Comparison of ENCODE assay signal across 8 mouse cellular contexts in genomic region chr13:43525363-43526134, GRCm38 (mm10). TPM values are rescaled to one million over a fixed set of nuclear protein-coding genes. Genes with fewer than 3 reads are reported as not detected.
DNase-seq lines count a peak whose midpoint lies in the region; ATAC-seq and TF ChIP-seq lines count a peak whose summit lies in the region.

No protein-coding gene starts in this region.

- H3K79me2 ChIP-seq in myocyte (ENCODE audit: control insufficient read depth, insufficient read depth), result no peaks in the 10 kb centered on the region

- ATAC-seq in CD4-positive, CD25-positive, alpha-beta regulatory T cell, adult 4 months, result no peak
- ATAC-seq in activated CD4-positive, CD25-positive, alpha-beta regulatory T cell, adult 4 months, result no peak

- TF ChIP-seq POLR2A in myocyte (IDR thresholded peaks at IDR 0.05; ENCODE audit: insufficient read length, low read depth), result no peak

- no peaks in the 10 kb centered on the region for H3K27me3 ChIP-seq in myocyte (ENCODE audit: control insufficient read depth, insufficient read depth, insufficient read length)

- peak overlapping the region; percentile 82 for H3K4me2 ChIP-seq in myocyte (ENCODE audit: low read depth)

- no peaks in the 10 kb centered on the region for H3K36me3 ChIP-seq in myocyte (ENCODE audit: control insufficient read depth, insufficient read depth)

- peak; percentile 37 for DNase-seq in CD4-positive, CD25-positive, alpha-beta regulatory T cell, adult 2 months (ENCODE audit: low read depth, low spot score)
- DNase-seq in urinary bladder, postnatal 14 days (ENCODE audit: low spot score), result peak; percentile 20
- DNase-seq in urinary bladder, adult 2 months (ENCODE audit: low spot score), result no peak
- DNase-seq in left cerebral cortex, adult 9 months (ENCODE audit: low spot score in 2 of 2), result peak; percentile 68 to 78
- no peak for DNase-seq in gastrocnemius, postnatal 36 days

- no peak overlapping the region for H3K4me3 ChIP-seq in myocyte

- intact Hi-C loops in gastrocnemius, postnatal 36 days (cut with DNase I), result no loop called here

- no peak overlapping the region for H3ac ChIP-seq in myocyte (ENCODE audit: control insufficient read depth, insufficient read length)

TF ChIP-seq in myocyte, 11 proteins besides CTCF, POLR2A, EP300 and RAD21:
- TF ChIP-seq SRF (IDR thresholded peaks at IDR 0.05; ENCODE audit: control insufficient read depth, insufficient read length, low read depth) (no peak), MYOD1 (IDR thresholded peaks at IDR 0.05; ENCODE audit: control insufficient read depth in 1 of 3, insufficient read length in 2 of 3, low read depth in 2 of 3) (peak; percentile 51 to 70 (median 66)), TCF12 (IDR thresholded peaks at IDR 0.05; ENCODE audit: insufficient read depth, poor library complexity, severe bottlenecking) (peak; percentile 53), MYOG (IDR thresholded peaks at IDR 0.05; ENCODE audit: control insufficient read depth in 1 of 3, insufficient read depth in 1 of 3, insufficient read length in 2 of 3, low read depth in 2 of 3) (peak; percentile 9 to 83 (median 49)), TCF3 (IDR thresholded peaks at IDR 0.05; ENCODE audit: insufficient read length, low read depth) (no peak)

RNA-seq across cellular contexts. Expression of gene Mcur1, which starts 34.4 kb away (rescaled TPM):
- 10 to 100 TPM; 15.1 to 17.6 TPM for polyA plus RNA-seq in CD4-positive, CD25-positive, alpha-beta regulatory T cell, adult 4 months (2017; shearing (Covaris generic))
- polyA plus RNA-seq in urinary bladder, adult 2 months (2012; rRNA removed), result 15.7 and 18.1 TPM in 2 replicates
- 5.7 TPM for polyA plus RNA-seq in myocyte (2012; fragmentation: generic; extraction: Trizol)
- 10 to 100 TPM; 27.1 to 28.7 TPM for total RNA-seq in gastrocnemius, postnatal 36 days (2021)
- polyA plus RNA-seq in activated CD4-positive, CD25-positive, alpha-beta regulatory T cell, adult 4 months (2017; shearing (Covaris generic)), result 10 to 100 TPM; 11.0 to 11.2 TPM

RNA-seq across cellular contexts. Expression of gene Ranbp9, which starts 44.5 kb away (rescaled TPM):
- polyA plus RNA-seq in CD4-positive, CD25-positive, alpha-beta regulatory T cell, adult 4 months (2017; shearing (Covaris generic)), result 10 to 100 TPM; 28.3 to 45.2 TPM
- polyA plus RNA-seq in urinary bladder, adult 2 months (2012; rRNA removed), result 32.7 and 36.6 TPM in 2 replicates
- polyA plus RNA-seq in myocyte (2012; fragmentation: generic; extraction: Trizol), result 23.1 TPM
- total RNA-seq in gastrocnemius, postnatal 36 days (2021), result 10 to 100 TPM; 36.9 to 40.5 TPM
- polyA plus RNA-seq in activated CD4-positive, CD25-positive, alpha-beta regulatory T cell, adult 4 months (2017; shearing (Covaris generic)), result 10 to 100 TPM; 28.5 to 32.8 TPM

Comparison
In these comparisons a context has a peak if more than half of its experiments do, and no peak if none do; other contexts are left out.
1. DNase-seq: peak in CD4-positive, CD25-positive, alpha-beta regulatory T cell, adult 2 months (single experiment), urinary bladder, postnatal 14 days (single experiment) and left cerebral cortex, adult 9 months (2 of 2); none in urinary bladder, adult 2 months (single experiment) and gastrocnemius, postnatal 36 days (0 of 2).